Comparison of ENCODE assay signal across 8 mouse cellular contexts in genomic region chr12:118299956-118300355, GRCm38 (mm10). TPM values are rescaled to one million over a fixed set of nuclear protein-coding genes. Genes with fewer than 3 reads are reported as not detected.
DNase-seq lines count a peak whose midpoint lies in the region; ATAC-seq and TF ChIP-seq lines count a peak whose summit lies in the region.

No protein-coding gene starts in this region.

- TF ChIP-seq EP300 in heart, postnatal 0 days (IDR thresholded peaks at IDR 0.05; ENCODE audit: low read depth), result no peak

- H3K9me3 ChIP-seq in embryonic facial prominence, embryonic 11.5 days (replicated peaks; ENCODE audit: control insufficient read depth, low read length), result no peaks in the 10 kb centered on the region
- H3K9me3 ChIP-seq in heart, postnatal 0 days (replicated peaks; ENCODE audit: control insufficient read depth, low read length), result no peaks in the 10 kb centered on the region

- 33% methylated on average over 6 of the region's 6 CpGs for WGBS in embryonic facial prominence, embryonic 11.5 days
- 31% methylated on average over 6 of the region's 6 CpGs for WGBS in heart, postnatal 0 days

- H3K27me3 ChIP-seq in embryonic facial prominence, embryonic 11.5 days (ENCODE audit: control insufficient read depth, insufficient read depth, low read length), result no peaks in the 10 kb centered on the region
- H3K27me3 ChIP-seq in heart, postnatal 0 days (ENCODE audit: control insufficient read depth, insufficient read depth, low read length), result no peaks in the 10 kb centered on the region

- no peak for TF ChIP-seq CTCF in heart, postnatal 0 days (IDR thresholded peaks at IDR 0.05; ENCODE audit: low read depth)

- peak; percentile 28 for DNase-seq in cerebellum, adult 11 months
- DNase-seq in adipocyte (ENCODE audit: low spot score), result peak; percentile 87
- peak; percentile 68 for DNase-seq in embryonic facial prominence, embryonic 11.5 days (ENCODE audit: low spot score)
- DNase-seq in heart, postnatal 0 days (ENCODE audit: low spot score), result no peak
- DNase-seq in kidney, postnatal 4 days, result peak; percentile 12 to 19
- peak; percentile 29 for DNase-seq in mesoderm, embryonic 11.5 days (ENCODE audit: low read depth, low spot score)
- DNase-seq in thymus, postnatal 4 days, result peak; percentile 10

- 0 out of 2 replicates have a peak overlapping the region, but pooled peaks have one; percentile 14 for H3K4me2 ChIP-seq in embryonic facial prominence, embryonic 11.5 days (ENCODE audit: low read depth, low read length)
- H3K4me2 ChIP-seq in heart, postnatal 0 days (ENCODE audit: low read depth, low read length), result peak overlapping the region; percentile 76

- H3K27ac ChIP-seq in embryonic facial prominence, embryonic 11.5 days (replicated peaks; ENCODE audit: low read depth, low read length), result no peak overlapping the region
- H3K27ac ChIP-seq in heart, postnatal 0 days (ENCODE audit: low read depth), result no peak overlapping the region

- no peak overlapping the region for H3K9ac ChIP-seq in embryonic facial prominence, embryonic 11.5 days (replicated peaks; ENCODE audit: low read length)
- H3K9ac ChIP-seq in heart, postnatal 0 days (replicated peaks; ENCODE audit: low read depth, low read length), result peak overlapping the region; percentile 21; the same call in 1 of the 2 replicates

- H3K4me1 ChIP-seq in embryonic facial prominence, embryonic 11.5 days (ENCODE audit: control insufficient read depth, insufficient read depth, low read length), result peaks cover 5% of the 10 kb centered on the region
- peaks cover 15% of the 10 kb centered on the region for H3K4me1 ChIP-seq in heart, postnatal 0 days (ENCODE audit: control insufficient read depth, insufficient read depth)

- no peaks in the 10 kb centered on the region for H3K36me3 ChIP-seq in embryonic facial prominence, embryonic 11.5 days (replicated peaks; ENCODE audit: control insufficient read depth, insufficient read depth, low read depth, low read length)
- H3K36me3 ChIP-seq in heart, postnatal 0 days (replicated peaks; ENCODE audit: control insufficient read depth, insufficient read depth, low read length), result no peaks in the 10 kb centered on the region

- H3K4me3 ChIP-seq in embryonic facial prominence, embryonic 11.5 days (ENCODE audit: low read depth, low read length), result no peak overlapping the region
- peak overlapping the region; percentile 85; the same call in 1 of the 2 replicates for H3K4me3 ChIP-seq in heart, postnatal 0 days (ENCODE audit: low read depth, low read length)

- ATAC-seq in cerebellum, adult (ENCODE audit: insufficient number of reproducible peaks, low FRiP score, low TSS enrichment), result no peak
- no peak for ATAC-seq in embryonic facial prominence, embryonic 11.5 days (replicated peaks; ENCODE audit: insufficient number of reproducible peaks, low FRiP score, low TSS enrichment, low read depth)
- ATAC-seq in heart, postnatal 0 days (ENCODE audit: insufficient read depth, low read depth), result no peak

RNA-seq across cellular contexts. Expression of gene Sp4, which starts 1.3 kb away (rescaled TPM):
- polyA plus RNA-seq in embryonic facial prominence, embryonic 11.5 days (2014; fragmentation: Nextera tagmentation; extraction: Ambion mirVana), result 16.9 and 18.5 TPM in 2 replicates
- total RNA-seq in heart, postnatal 0 days (2014; rRNA removed; ENCODE audit: low replicate concordance), result 16.9 and 19.8 TPM in 2 replicates
- 4.4 and 4.7 TPM in 2 replicates for polyA plus RNA-seq in heart, postnatal 0 days (2015; fragmentation: Nextera tagmentation; extraction: Ambion mirVana)
